Mouse (Mus musculus) CD8-positive naive resting alpha-beta T cell, adult 2 months (primary cell): ENCODE results near the gene Rasal1.

ENCODE experiments used
- DNase-seq, 2 experiments: peaks; one replicate each; pipeline ENCODE4 v3.0.0; 2022; ENCODE audit warnings: low read depth in 2 of 2, low spot score in 2 of 2

Rasal1 gene

DNA sequence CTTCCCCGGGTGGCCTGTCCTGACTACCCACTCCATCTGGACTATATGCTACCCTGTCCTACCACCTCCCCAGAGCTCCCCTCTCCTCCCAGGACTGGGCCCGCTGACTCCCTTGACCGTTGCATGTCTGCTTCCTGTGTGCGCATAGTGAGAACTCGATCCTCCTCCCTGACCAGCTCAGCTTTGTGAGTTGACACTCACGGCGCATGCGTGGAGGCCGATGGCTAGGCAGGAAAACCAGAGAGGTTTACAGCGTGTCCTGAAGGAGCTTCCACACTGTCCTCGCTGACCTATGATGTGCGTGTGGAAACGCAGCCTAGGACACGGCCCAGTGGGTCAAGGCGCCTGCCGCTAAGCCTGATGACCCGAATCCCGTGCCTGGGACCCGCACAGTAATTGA lies 43.4 kb downstream of the Rasal1 start:
- DNase-seq = no peak

DNA sequence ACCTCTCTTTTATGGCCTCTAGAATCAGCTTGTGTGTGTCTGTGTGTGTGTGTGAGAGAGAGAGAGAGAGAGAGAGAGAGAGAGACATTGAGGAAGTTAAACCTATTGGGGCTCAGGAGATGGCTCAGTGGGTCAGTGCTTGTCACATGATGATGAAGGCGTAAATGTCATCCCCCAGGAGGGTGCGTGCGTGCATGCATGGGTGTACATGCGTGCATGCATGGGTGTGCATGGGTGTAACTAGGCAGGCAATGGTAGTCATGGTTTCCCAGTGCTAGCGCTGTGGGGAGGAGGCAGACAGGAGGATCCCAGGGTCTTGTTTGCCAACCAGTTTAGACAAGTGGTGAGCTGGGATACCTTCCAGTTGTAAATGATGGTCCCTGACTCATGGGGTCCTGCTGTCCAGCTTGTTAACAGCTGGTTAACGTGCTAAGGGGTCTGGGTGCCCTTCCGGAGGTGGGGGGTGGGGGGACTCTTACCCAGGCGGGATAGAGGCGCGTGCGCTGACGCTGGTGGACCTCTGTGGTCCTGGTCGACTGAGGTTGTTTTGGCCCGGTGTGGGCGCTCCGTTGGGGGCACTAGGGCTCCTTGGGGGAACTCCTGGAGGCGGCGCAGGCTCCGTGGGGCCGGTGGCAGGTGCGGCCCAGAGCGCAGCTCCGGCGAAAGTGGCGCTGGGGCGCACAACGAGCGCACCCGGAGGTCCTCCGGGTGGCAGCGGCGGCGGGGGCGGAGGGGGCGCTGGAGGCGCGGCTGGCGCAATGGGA lies 45.5 kb downstream of the Rasal1 start:
- no peak for DNase-seq

DNA sequence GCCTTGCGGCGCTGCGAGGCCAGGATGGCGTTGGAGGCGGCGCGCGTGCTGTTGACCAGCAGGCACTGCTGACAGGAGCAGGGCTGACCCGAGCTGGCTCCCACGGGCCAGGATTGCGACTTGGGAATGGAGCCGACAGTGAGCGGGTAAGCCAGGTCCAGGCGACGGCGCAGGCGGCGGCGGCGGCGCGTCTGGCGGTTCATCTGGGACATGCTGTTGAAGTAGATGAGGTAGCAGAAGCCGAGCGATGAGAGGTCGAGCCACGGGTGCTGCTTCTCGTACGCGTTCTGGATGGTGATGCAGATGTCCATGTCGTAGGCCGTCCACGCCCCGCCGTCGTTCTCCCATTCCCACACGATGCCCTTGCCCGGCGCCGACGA lies 46.1 kb downstream of the Rasal1 start:
- no peak for DNase-seq

DNA sequence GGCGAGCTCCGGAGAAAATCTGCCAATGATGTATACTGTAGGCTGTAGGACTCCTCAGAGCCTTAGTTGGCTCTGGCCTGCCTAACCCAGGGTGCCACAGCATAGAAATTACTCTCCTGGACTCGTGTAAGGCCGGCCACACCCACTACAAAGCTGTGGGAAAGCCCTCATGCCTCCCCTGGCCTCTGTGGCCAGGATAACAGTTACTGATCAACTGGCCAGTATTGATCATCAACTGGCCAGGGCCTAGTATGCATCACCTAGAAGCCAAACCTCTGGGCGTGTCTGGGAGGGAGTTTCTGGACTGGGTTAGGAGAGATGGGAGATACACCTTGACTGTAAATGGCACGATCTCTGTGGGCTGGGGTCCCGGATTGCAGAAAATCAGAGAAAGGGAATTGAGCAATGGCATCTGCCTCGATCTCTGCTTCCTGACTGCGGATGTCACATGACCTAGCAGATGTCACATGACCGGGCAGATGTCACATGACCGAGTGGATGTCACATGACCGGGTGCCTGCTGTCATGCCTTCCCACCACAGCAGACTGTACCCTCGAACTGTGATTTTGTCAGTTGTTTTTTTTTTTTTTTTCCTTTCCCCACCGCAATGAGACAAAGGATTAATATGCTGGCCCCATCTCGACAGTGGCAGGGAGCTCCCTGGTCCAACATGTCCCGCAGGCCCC lies 47.6 kb downstream of the Rasal1 start:
- DNase-seq = no peak

DNA sequence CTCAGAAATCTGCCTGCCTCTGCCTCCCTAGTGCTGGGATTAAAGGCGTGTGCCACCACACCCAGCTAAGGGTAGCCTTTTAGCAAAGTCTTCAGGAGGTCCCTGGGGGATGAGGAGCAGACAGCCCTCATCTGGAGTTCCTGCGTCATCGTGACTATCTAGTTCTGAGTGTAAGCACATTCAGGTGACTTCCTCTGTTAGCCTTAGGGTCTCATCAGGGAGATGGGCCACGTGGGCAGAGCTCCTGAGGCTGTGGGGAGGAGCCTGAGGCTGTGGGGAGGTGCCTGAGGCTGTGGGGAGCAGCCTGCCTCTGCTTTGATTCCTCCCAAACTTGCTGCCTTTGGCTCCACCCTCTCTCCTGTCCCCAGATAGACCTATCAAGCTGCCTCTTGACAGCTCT lies 48.3 kb downstream of the Rasal1 start:
- peak; percentile 68 to 74 for DNase-seq

- DNase-seq = no peak
Measured at GRCm38 (mm10) chr5:120698181-120698580, 49.6 kb downstream of the Rasal1 start.

- no peak for DNase-seq
Measured at GRCm38 (mm10) chr5:120698801-120699391, 50.3 kb downstream of the Rasal1 start.

- no peak for DNase-seq
Measured at GRCm38 (mm10) chr5:120700996-120701790, 52.6 kb downstream of the Rasal1 start.

- DNase-seq = no peak
Measured at GRCm38 (mm10) chr5:120702421-120702820, 53.8 kb downstream of the Rasal1 start.

DNA sequence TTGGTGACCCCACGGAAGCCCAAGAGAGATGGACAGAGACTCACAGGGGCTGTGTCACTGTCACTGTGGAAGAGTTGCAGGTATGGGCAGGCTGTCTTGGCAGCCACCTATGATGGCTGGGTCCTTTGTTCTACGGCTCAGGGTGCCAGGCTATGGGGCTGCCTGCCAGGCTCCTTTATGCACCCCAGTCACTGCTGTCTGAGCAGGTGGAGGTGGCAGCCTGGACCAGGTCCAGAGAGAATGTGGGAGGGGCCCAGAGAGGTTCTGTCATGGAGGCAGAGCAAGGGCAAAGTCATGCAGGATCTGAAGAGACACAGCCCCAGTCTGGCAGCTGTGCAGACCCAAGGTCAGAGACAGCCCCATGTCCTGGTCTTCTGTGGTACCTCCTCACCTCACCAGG lies 54.4 kb downstream of the Rasal1 start:
- DNase-seq = no peak

- DNase-seq = no peak
Measured at GRCm38 (mm10) chr5:120703660-120704059, 55.0 kb downstream of the Rasal1 start.

DNA sequence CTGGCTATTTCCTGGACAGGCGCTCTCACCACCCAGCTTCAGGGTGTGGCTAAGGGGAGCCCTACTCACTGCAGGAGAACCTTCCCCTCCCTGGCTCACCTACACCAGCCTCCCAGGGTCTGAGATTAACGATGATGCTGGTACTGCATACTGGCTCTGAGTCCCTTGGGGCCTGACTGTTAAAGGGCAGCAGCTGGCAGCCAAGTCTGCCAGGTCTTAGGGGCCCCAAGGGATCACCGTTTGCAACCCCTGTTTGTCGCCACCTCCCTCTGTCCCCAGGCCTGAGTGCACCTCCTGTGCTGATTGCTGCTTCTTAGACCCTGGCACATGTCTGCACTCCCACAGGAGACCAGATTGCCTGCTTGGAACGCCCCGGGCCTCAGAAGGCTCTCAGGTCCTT lies 55.8 kb downstream of the Rasal1 start:
- no peak for DNase-seq

- DNase-seq = no peak
Measured at GRCm38 (mm10) chr5:120706541-120706940, 57.9 kb downstream of the Rasal1 start.

GRCm38 (mm10) chr5:120706976-120707375 lies 58.4 kb downstream of the Rasal1 start:
- no peak for DNase-seq

DNA sequence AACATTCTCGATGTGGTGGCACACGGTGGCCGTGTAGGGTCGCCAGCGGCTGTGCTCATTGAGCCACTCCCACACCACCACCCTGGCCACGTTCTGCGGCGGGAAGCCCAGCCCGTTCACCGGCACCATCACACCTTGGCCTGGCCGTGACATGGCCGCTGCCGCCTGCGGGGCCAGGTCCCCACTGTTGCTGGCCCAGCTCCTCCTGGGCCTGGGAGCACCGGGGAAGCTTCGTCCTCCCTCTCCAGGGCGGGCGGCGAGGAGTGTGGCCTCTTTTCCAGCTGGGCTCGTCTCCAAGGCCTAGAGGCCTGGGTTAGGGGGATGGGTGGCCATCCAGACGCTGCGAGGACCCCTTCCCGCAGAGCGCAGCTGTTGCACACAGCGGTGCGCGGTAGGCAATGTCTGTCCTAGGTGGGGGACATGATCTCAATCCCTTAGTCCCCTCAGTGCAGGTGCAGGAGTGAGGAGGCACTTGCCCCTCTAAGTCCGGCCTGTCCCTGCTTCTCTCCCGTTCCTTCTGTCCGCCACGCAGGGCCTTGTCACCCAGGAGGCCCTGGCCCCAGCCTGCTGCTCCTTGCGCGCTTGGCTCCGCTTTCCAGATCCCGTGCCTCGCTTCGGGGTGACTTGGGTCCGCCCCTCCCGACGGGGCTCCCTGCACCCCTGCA lies 61.7 kb downstream of the Rasal1 start:
- no peak for DNase-seq

GRCm38 (mm10) chr5:120710826-120711248 lies 62.2 kb downstream of the Rasal1 start:
- DNase-seq = no peak

GRCm38 (mm10) chr5:120711416-120711815 lies 62.8 kb downstream of the Rasal1 start:
- DNase-seq = peak; percentile 73 to 81

DNA sequence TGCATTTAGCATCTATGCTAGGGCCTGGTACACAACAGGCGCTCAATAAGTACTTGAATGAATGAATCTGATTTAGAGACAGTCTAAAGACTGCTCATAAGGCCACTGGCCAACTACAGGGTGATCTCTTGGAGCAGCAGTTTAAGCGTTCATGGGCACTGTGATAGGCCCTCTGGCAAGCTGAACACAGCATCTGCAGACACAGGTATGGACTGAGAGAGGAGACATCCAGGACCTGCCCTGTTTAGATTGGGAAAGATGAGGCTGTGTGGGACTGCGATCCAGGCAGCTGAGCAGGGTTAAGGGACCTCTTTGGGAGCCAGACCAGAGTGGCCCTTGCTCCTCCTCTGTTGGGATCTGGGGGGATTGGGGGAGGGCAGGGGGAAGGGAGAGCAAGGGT lies 63.2 kb downstream of the Rasal1 start, which contains the start of gene Dtx1:
Dtx1 (minus strand) TSS at position 101 of the 400 bp plus-strand sequence.
- DNase-seq = no peak

- no peak for DNase-seq
Measured at GRCm38 (mm10) chr5:120712721-120713120, 64.1 kb downstream of the Rasal1 start.

DNA sequence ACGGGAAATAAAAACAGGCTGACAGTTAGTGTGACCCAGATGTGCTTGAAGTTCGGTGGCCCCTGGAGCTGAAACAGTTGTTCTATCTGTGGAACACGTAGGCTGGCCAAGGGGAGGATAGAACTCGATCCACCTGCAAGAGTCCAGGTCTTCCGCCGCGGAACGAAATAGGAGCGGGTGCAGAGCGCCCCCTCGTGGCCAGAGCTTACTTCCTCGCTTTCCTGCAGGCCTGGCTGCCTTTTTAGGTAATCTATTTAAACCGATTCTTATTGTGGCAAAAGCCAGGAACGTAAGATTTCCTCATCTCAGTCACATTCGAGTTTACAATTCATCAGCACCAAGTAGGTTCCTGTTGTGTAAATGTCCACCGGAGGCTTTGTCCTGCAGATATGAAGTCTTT lies 65.7 kb downstream of the Rasal1 start:
- peak; percentile 87 to 88 for DNase-seq

DNA sequence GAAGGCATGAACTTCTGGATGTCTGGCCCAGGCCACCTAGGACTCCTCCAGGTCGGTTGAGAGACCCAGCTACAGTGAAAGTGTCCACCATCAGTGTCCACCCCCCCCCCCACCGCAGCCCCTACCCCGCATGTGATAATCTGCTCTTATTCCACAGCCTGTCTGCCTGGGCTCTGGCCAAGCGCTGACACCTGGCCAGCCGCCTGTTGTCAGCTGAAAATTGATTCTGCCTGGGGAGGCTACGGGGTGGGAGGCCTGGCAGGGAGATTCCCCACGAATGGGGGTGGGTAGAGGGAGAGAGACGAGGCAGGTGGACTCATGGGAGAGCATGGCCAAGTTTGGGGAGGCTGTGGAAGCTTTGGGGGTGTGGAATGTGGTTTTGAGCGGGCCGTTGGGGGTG lies 68.5 kb downstream of the Rasal1 start:
- DNase-seq = no peak
